Mouse (Mus musculus) heart, postnatal 0 days (tissue): Measurements from ENCODE around the gene Odr4. TPM values are rescaled to one million over a fixed set of nuclear protein-coding genes. Genes with fewer than 3 reads are reported as not detected.
A peak's percentile ranks its signal among the peaks of the same experiment; 100 is the strongest.

Experiments
- ATAC-seq: fragments of 200-750 bp; cut with Nextera tagmentation; 2 replicates; pipeline ENCODE4 v1.8.0; 2017; ENCODE audit warnings: low read depth, moderate number of reproducible peaks, moderate library complexity; ENCODE audit not compliant: insufficient read depth
- DNase-seq: peaks from one replicate; pipeline ENCODE4 v3.0.0-alpha.2; 2016; ENCODE audit warnings: low spot score
- H3K27ac ChIP-seq: fragments of 300-500 bp; sonication (generic); 2 replicates; pipeline ENCODE4 v1.5.1; 2014; ENCODE audit warnings: low read depth, mild to moderate bottlenecking
- H3K27me3 ChIP-seq: fragments of 300-500 bp; sonication (generic); 2 replicates; pipeline ENCODE4 v1.6.1; 2014; ENCODE audit warnings: low read length, mixed read lengths; ENCODE audit not compliant: control insufficient read depth, insufficient read depth
- H3K36me3 ChIP-seq: fragments of 300-500 bp; sonication (generic); replicated peaks from 2 replicates; pipeline ENCODE4 v1.6.1; 2014; ENCODE audit warnings: low read length, mixed read lengths; ENCODE audit not compliant: control insufficient read depth, insufficient read depth
- H3K4me1 ChIP-seq: fragments of 300-500 bp; sonication (generic); 2 replicates; pipeline ENCODE4 v1.6.1; 2014; ENCODE audit warnings: antibody characterized with exemption; ENCODE audit not compliant: control insufficient read depth, insufficient read depth
- H3K4me2 ChIP-seq: fragments of 300-500 bp; sonication (generic); 2 replicates; pipeline ENCODE4 v1.6.1; 2014; ENCODE audit warnings: low read depth, mild to moderate bottlenecking, low read length, moderate library complexity
- H3K4me3 ChIP-seq: fragments of 300-500 bp; sonication (generic); 2 replicates; pipeline ENCODE4 v1.5.1; 2014; ENCODE audit warnings: low read depth, low read length
- H3K9ac ChIP-seq: fragments of 300-500 bp; sonication (generic); replicated peaks from 2 replicates; pipeline ENCODE4 v1.6.1; 2014; ENCODE audit warnings: low read depth, low read length, mixed read lengths
- H3K9me3 ChIP-seq: fragments of 300-500 bp; sonication (generic); replicated peaks from 2 replicates; pipeline ENCODE4 v1.6.1; 2016; ENCODE audit warnings: low read length; ENCODE audit not compliant: control insufficient read depth
- CTCF ChIP-seq: IDR thresholded peaks from 2 replicates; pipeline ENCODE4 v1.5.1; 2016; ENCODE audit warnings: antibody characterized with exemption, control low read depth, low read depth
- EP300 ChIP-seq: IDR thresholded peaks from 2 replicates; pipeline ENCODE4 v1.6.1; 2016; ENCODE audit warnings: antibody characterized with exemption, low read depth
- WGBS: fragments of 180-500 bp; shearing (Covaris S2); extraction: QIAGEN DNeasy Blood & Tissue Kit; methylation state at CpG from one replicate; pipeline ENCODE4 v1.1.7; 2014; 5-methylcytosine and 5-hydroxymethylcytosine counted together
- polyA plus RNA-seq: library from polyadenylated mRNA; unstranded; fragments of >200 nt; fragmentation: Nextera tagmentation; extraction: Ambion mirVana; gene quantifications from 2 replicates; pipeline ENCODE4 v1.2.1, GENCODE M21; 2015
- total RNA-seq: library from RNA; depleted of rRNA; stranded (reverse); fragments of >200 nt; gene quantifications from 2 replicates; pipeline ENCODE4 v1.2.3, GENCODE M21; 2014; ENCODE audit warnings: low replicate concordance; rRNA removed

Odr4 gene
- total and polyA plus RNA-seq, 2 experiments from 2014 or later = 36.4 to 42.9 TPM

GRCm38 (mm10) chr1:150384138-150384537 lies 8.7 kb downstream of the Odr4 start:
- TF ChIP-seq CTCF (no peak), EP300 (no peak)
- Histone ChIP-seq H3K36me3 (peaks cover 57% of the 10 kb centered on the region), H3K4me1 (no peaks in the 10 kb centered on the region), H3K9me3 (no peaks in the 10 kb centered on the region), H3K4me2 (no peak overlapping the region), H3K27me3 (no peaks in the 10 kb centered on the region), H3K4me3 (no peak overlapping the region), H3K9ac (no peak overlapping the region), H3K27ac (no peak overlapping the region)
- WGBS = 93% methylated on average over 4 of the region's 4 CpGs
- DNase-seq (no peak), ATAC-seq (no peak)

DNA sequence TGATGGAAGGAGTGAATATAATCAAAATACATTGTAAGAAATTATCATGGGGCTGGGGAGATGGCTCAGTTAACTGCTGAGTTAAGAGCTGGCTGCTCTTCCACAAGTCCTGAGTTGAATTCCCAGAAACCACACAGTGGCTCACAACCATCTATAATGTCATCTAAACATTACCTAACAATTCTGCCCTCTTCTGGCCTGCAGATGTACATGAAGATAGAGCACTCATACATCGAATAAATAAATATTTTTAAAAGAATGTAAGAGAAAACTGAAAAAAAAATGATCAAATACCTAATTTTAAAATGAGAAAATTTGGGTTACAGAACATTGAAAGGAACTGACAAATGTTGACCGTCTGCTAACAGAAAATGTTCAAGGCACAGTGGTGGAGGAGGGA lies 18.6 kb downstream of the Odr4 start:
- 90% methylated on average over 2 of the region's 2 CpGs for WGBS
- no peak for TF ChIP-seq EP300
- TF ChIP-seq CTCF = no peak
- H3K36me3 ChIP-seq = peaks cover 37% of the 10 kb centered on the region

DNA sequence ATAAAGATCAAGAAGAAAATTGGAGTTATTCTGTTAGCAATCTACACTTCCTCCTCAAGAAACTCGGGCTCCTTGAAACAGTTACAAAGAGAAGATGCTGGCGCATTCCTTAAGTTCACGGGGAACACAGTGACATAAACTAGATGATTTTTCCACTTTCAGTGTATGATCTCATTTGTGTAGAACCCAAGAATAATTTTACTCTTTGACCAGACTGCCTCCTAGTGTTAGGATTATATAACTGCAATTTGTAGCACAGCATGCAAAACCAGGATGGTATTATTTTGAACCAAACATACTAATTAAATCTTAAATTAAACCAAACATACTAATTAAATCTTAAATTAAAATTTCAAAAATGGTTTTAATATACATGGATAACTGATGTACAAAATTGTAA lies 20.0 kb downstream of the Odr4 start:
- Histone ChIP-seq H3K4me1 (no peaks in the 10 kb centered on the region), H3K4me2 (no peak overlapping the region), H3K27me3 (no peaks in the 10 kb centered on the region), H3K9ac (no peak overlapping the region), H3K27ac (no peak overlapping the region), H3K4me3 (no peak overlapping the region), H3K9me3 (no peaks in the 10 kb centered on the region), H3K36me3 (peaks cover 35% of the 10 kb centered on the region)
- peak; percentile 25 for DNase-seq
- 66% methylated on average over 3 of the region's 3 CpGs for WGBS
- ATAC-seq = no peak
- TF ChIP-seq CTCF (peak; percentile 42), EP300 (no peak)

More for the DNA sequence above, 18.6 kb downstream of the Odr4 start:
- Histone ChIP-seq H3K27me3 (no peaks in the 10 kb centered on the region), H3K9ac (no peak overlapping the region), H3K4me1 (no peaks in the 10 kb centered on the region), H3K4me2 (no peak overlapping the region), H3K9me3 (no peaks in the 10 kb centered on the region), H3K27ac (no peak overlapping the region), H3K4me3 (no peak overlapping the region)
- DNase-seq (no peak), ATAC-seq (no peak)

GRCm38 (mm10) chr1:150360864-150361263 lies 32.0 kb downstream of the Odr4 start:
- H3K4me3 ChIP-seq = no peak overlapping the region
- ATAC-seq (no peak), DNase-seq (no peak)
- H3K4me1 ChIP-seq = no peaks in the 10 kb centered on the region
- no peaks in the 10 kb centered on the region for H3K9me3 ChIP-seq
- no peak overlapping the region for H3K4me2 ChIP-seq
- peaks cover 41% of the 10 kb centered on the region for H3K36me3 ChIP-seq
- WGBS = 69% methylated on average over 1 of the region's 1 CpGs
- H3K9ac ChIP-seq = no peak overlapping the region
- TF ChIP-seq CTCF (no peak), EP300 (no peak)
- H3K27ac ChIP-seq = no peak overlapping the region
- H3K27me3 ChIP-seq = no peaks in the 10 kb centered on the region

DNA sequence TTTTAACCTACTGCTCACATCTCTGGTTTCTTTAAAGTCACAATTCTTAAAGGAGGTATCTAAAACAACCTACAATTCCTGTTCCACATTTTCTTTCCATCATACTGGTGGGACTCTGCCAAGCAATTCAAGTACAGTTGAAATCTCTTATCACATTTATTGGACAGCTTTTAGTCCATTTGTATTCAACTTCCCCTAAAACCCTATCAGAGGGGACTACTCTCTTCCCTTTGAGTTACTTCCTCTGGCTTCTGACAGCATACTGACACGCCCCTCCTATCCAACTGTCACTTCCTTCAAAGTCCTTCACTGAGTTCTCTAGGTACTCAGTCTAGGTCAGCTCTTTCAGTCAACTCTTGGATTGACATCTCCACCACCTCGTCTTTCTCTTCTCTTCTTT lies 57.8 kb downstream of the Odr4 start:
- H3K4me3 ChIP-seq = no peak overlapping the region
- H3K4me2 ChIP-seq = no peak overlapping the region
- H3K27me3 ChIP-seq = no peaks in the 10 kb centered on the region
- TF ChIP-seq CTCF (no peak), EP300 (no peak)
- 59% methylated on average over 2 of the region's 2 CpGs for WGBS
- DNase-seq = no peak
- no peak overlapping the region for H3K9ac ChIP-seq
- no peaks in the 10 kb centered on the region for H3K9me3 ChIP-seq
- ATAC-seq = no peak
- H3K36me3 ChIP-seq = no peaks in the 10 kb centered on the region
- H3K4me1 ChIP-seq = no peaks in the 10 kb centered on the region
- no peak overlapping the region for H3K27ac ChIP-seq

- no peak for ATAC-seq
- 86% methylated on average over 1 of the region's 1 CpGs for WGBS
- no peak within 1 kb of the TSS for H3K9ac ChIP-seq
Observed at GRCm38 (mm10) chr1:150319205-150319604, 73.7 kb downstream of the Odr4 start, which contains the start of gene Pdc. Pdc (plus strand) TSS chr1:150319417.

More at GRCm38 (mm10) chr1:150319205-150319604, 73.7 kb downstream of the Odr4 start, which contains the start of gene Pdc:
- TF ChIP-seq EP300 (no peak), CTCF (no peak)
- Histone ChIP-seq H3K27ac (no peak within 1 kb of the TSS), H3K4me1 (no peaks in the 10 kb centered on the region), H3K4me3 (no peak within 1 kb of the TSS), H3K36me3 (no peaks in the 10 kb centered on the region), H3K9me3 (no peaks in the 10 kb centered on the region), H3K27me3 (no peaks in the 10 kb centered on the region), H3K4me2 (no peak within 1 kb of the TSS)
- DNase-seq = no peak

Other genes with a start within 250 kb of the Odr4 start
- gene Pdc, start 73.7 kb downstream of the Odr4 start, total RNA-seq = not detected in 2 replicates
- gene Pdc, start 73.7 kb downstream of the Odr4 start, polyA plus RNA-seq = not detected in 2 replicates
- 86.4 and 112 TPM in 2 replicates for gene Tpr, start 242 bp downstream of the Odr4 start, total RNA-seq
- gene Tpr, start 242 bp downstream of the Odr4 start, polyA plus RNA-seq = 117 and 118 TPM in 2 replicates
- 3.6 TPM in 1 of 2 replicates, not detected in the other for gene Prg4, start 73.1 kb upstream of the Odr4 start, total RNA-seq
- 1.3 and 1.9 TPM in 2 replicates for gene Prg4, start 73.1 kb upstream of the Odr4 start, polyA plus RNA-seq